Mouse (Mus musculus): Measurements from ENCODE around the gene Kcnh5.

- TF ChIP-seq CTCF (IDR thresholded peaks at IDR 0.05; ENCODE audit: low read depth) (peak; percentile 36), EP300 (IDR thresholded peaks at IDR 0.05; ENCODE audit: low read depth) (no peak)
Observed at GRCm38 (mm10) chr12:75170970-75171369, 6.2 kb downstream of the Kcnh5 start.
